Comparison of ENCODE assay signal across 9 mouse cellular contexts in the genomic region with DNA sequence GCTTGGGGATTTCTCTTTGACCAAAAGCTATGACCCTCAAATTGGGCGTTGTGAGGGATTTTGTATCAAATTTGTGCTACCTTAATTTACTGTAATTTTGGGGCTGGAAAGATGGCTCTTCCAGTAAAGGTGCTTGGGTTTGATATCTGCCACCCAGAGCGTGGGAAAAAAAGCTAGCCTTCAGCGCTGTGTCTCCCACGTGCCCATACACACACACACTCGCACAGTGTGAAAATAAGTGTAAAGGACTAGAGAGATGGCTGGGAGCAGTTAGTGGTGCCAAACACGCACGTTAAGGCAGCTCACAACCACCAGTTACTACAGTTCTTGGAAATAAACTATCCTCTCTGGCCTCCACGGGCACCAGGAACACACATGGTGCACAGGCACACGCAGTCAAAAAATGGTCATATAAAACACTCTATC. TPM values are rescaled to one million over a fixed set of nuclear protein-coding genes. Genes with fewer than 3 reads are reported as not detected.
DNase-seq lines count a peak whose midpoint lies in the region; ATAC-seq and TF ChIP-seq lines count a peak whose summit lies in the region.
"Had no signal": no experiment of that assay in that cellular context is flagged by ENCODE, and none has a peak within 500 bp of the region (broad histone marks: within the 10 kb centered on the region; RNA-seq: fewer than 3 reads in every experiment).

No protein-coding gene starts in this region.

- no peaks in the 10 kb centered on the region for H3K9me3 ChIP-seq in hindbrain, embryonic 15.5 days
- H3K9me3 ChIP-seq in midbrain, embryonic 15.5 days: no peaks in the 10 kb centered on the region

- DNase-seq in kidney, adult 2 months: no peak
- no peak for DNase-seq in kidney, postnatal 10 days
- no peak for DNase-seq in layer of hippocampus, postnatal 14 days (ENCODE audit: low spot score in 2 of 2)
- no peak for DNase-seq in gastrocnemius, postnatal 25 days
- DNase-seq in gastrocnemius, postnatal 36 days: no peak

- H3K27ac ChIP-seq in kidney, adult 2 months (ENCODE audit: insufficient read depth, low read depth, low read length): peak overlapping the region; percentile 54; the same call in 1 of the 2 replicates
- no peak overlapping the region for H3K27ac ChIP-seq in cortical plate, adult 2 months (ENCODE audit: insufficient read depth, low read length)
- peak overlapping the region; percentile 92 for H3K27ac ChIP-seq in hindbrain, embryonic 15.5 days (replicated peaks)
- H3K27ac ChIP-seq in midbrain, embryonic 15.5 days: peak overlapping the region; percentile 93

- no peak for TF ChIP-seq CTCF in kidney, adult 2 months (conservative IDR thresholded peaks at IDR 0.05; ENCODE audit: insufficient read depth, insufficient read length, low read depth, low read length)
- no peak for TF ChIP-seq CTCF in cortical plate, adult 2 months (IDR thresholded peaks at IDR 0.05; ENCODE audit: extremely low read depth, insufficient read depth, low read length)

- peak overlapping the region; percentile 74 for H3K4me3 ChIP-seq in kidney, adult 2 months (ENCODE audit: insufficient read depth, low read depth, low read length)
- H3K4me3 ChIP-seq in cortical plate, adult 2 months (ENCODE audit: insufficient read depth, low read length): peak overlapping the region; percentile 92
- peak overlapping the region; percentile 99 for H3K4me3 ChIP-seq in hindbrain, embryonic 15.5 days
- peak overlapping the region; percentile 58 for H3K4me3 ChIP-seq in midbrain, embryonic 15.5 days

- TF ChIP-seq POLR2A in kidney, adult 2 months (IDR thresholded peaks at IDR 0.05; ENCODE audit: low read depth, low read length): no peak
- no peak for TF ChIP-seq POLR2A in cortical plate, adult 2 months (IDR thresholded peaks at IDR 0.05; ENCODE audit: extremely low read depth, insufficient read depth, low read length)

- peak overlapping the region; percentile 84 for H3K4me2 ChIP-seq in hindbrain, embryonic 15.5 days
- peak overlapping the region; percentile 86 for H3K4me2 ChIP-seq in midbrain, embryonic 15.5 days

- peaks cover 4% of the 10 kb centered on the region for H3K36me3 ChIP-seq in kidney, adult 2 months (ENCODE audit: control insufficient read depth, insufficient read depth, low read length)
- H3K36me3 ChIP-seq in hindbrain, embryonic 15.5 days: peaks cover 21% of the 10 kb centered on the region
- peaks cover 7% of the 10 kb centered on the region; the same call in 1 of the 2 replicates for H3K36me3 ChIP-seq in midbrain, embryonic 15.5 days (replicated peaks)

- no peak for ATAC-seq in hindbrain, embryonic 15.5 days (ENCODE audit: low FRiP score, low read depth)
- no peak for ATAC-seq in midbrain, embryonic 15.5 days (replicated peaks)

- 49% methylated on average over 9 of the region's 9 CpGs for WGBS in kidney, adult 2 months
- WGBS in hindbrain, embryonic 15.5 days: 46% methylated on average over 9 of the region's 9 CpGs
- WGBS in midbrain, embryonic 15.5 days: 48% methylated on average over 9 of the region's 9 CpGs

- H3K27me3 ChIP-seq in kidney, adult 2 months (replicated peaks; ENCODE audit: control insufficient read depth, insufficient read depth, low read length): no peaks in the 10 kb centered on the region
- no peaks in the 10 kb centered on the region for H3K27me3 ChIP-seq in hindbrain, embryonic 15.5 days
- H3K27me3 ChIP-seq in midbrain, embryonic 15.5 days (replicated peaks): no peaks in the 10 kb centered on the region

- peak overlapping the region; percentile 88 for H3K9ac ChIP-seq in hindbrain, embryonic 15.5 days
- H3K9ac ChIP-seq in midbrain, embryonic 15.5 days: peak overlapping the region; percentile 89

- intact Hi-C loops in gastrocnemius, postnatal 36 days (cut with DNase I): no loop called here

- H3K4me1 ChIP-seq in kidney, adult 2 months (ENCODE audit: control insufficient read depth, insufficient read depth, low read length): peaks cover 6% of the 10 kb centered on the region; the same call in 1 of the 2 replicates
- 0 out of 2 replicates have a peak, but pooled peaks cover 1% of the 10 kb centered on the region for H3K4me1 ChIP-seq in cortical plate, adult 2 months (ENCODE audit: control insufficient read depth, insufficient read depth, low read length)
- peaks cover 14% of the 10 kb centered on the region for H3K4me1 ChIP-seq in hindbrain, embryonic 15.5 days (replicated peaks)
- H3K4me1 ChIP-seq in midbrain, embryonic 15.5 days: peaks cover 18% of the 10 kb centered on the region

RNA-seq across cellular contexts. Expression of a gene that starts 5.5 kb away (rescaled TPM):
- 95.6 and 115 TPM in 2 replicates for polyA plus RNA-seq in kidney, adult 2 months (2012; rRNA removed)
- 521 and 542 TPM in 2 replicates for polyA plus RNA-seq in cortical plate, adult 2 months (2012; rRNA removed)
- 1,417 and 1,497 TPM in 2 replicates for polyA plus RNA-seq in hindbrain, embryonic 15.5 days (2015; fragmentation: Nextera tagmentation; extraction: Ambion mirVana)
- polyA plus RNA-seq in midbrain, embryonic 15.5 days (2015; fragmentation: Nextera tagmentation; extraction: Ambion mirVana): 1,449 and 1,477 TPM in 2 replicates
- total RNA-seq in layer of hippocampus, postnatal 14 days (2021): 100 to 1,000 TPM; 938 to 989 TPM
- total RNA-seq in gastrocnemius, postnatal 25 days (2021): 10 to 100 TPM; 48.5 to 51.3 TPM
- total RNA-seq in gastrocnemius, postnatal 36 days (2021): 10 to 100 TPM; 38.6 to 52.2 TPM

RNA-seq across cellular contexts. Expression of a gene that starts 14.6 kb away (rescaled TPM):
- polyA plus RNA-seq in kidney, adult 2 months (2012; rRNA removed): not detected in 2 replicates
- not detected in 2 replicates for polyA plus RNA-seq in cortical plate, adult 2 months (2012; rRNA removed)
- polyA plus RNA-seq in hindbrain, embryonic 15.5 days (2015; fragmentation: Nextera tagmentation; extraction: Ambion mirVana): 0.43 and 0.49 TPM in 2 replicates
- polyA plus RNA-seq in midbrain, embryonic 15.5 days (2015; fragmentation: Nextera tagmentation; extraction: Ambion mirVana): 0.31 TPM in 1 of 2 replicates, not detected in the other
- not detected for total RNA-seq in layer of hippocampus, postnatal 14 days (2021)
- not detected for total RNA-seq in gastrocnemius, postnatal 25 days (2021)
- total RNA-seq in gastrocnemius, postnatal 36 days (2021): not detected
- total RNA-seq: layer of hippocampus, adult 8-10 months had no signal

RNA-seq across cellular contexts. Expression of a gene that starts 40.8 kb away (rescaled TPM):
- polyA plus RNA-seq in kidney, adult 2 months (2012; rRNA removed): 24.0 and 24.5 TPM in 2 replicates
- polyA plus RNA-seq in cortical plate, adult 2 months (2012; rRNA removed): 23.9 and 24.2 TPM in 2 replicates
- 24.4 and 25.0 TPM in 2 replicates for polyA plus RNA-seq in hindbrain, embryonic 15.5 days (2015; fragmentation: Nextera tagmentation; extraction: Ambion mirVana)
- polyA plus RNA-seq in midbrain, embryonic 15.5 days (2015; fragmentation: Nextera tagmentation; extraction: Ambion mirVana): 25.5 and 26.8 TPM in 2 replicates
- total RNA-seq in layer of hippocampus, postnatal 14 days (2021): 10 to 100 TPM; 36.9 to 42.8 TPM
- total RNA-seq in gastrocnemius, postnatal 25 days (2021): 10 to 100 TPM; 15.4 to 17.4 TPM
- total RNA-seq in gastrocnemius, postnatal 36 days (2021): 10 to 100 TPM; 15.7 to 15.9 TPM
